Mouse (Mus musculus) testis, postnatal 10 days (tissue): ENCODE results near the gene Sipa1l3.
A peak's percentile ranks its signal among the peaks of the same experiment; 100 is the strongest.

Experiments used
- DNase-seq: peaks from one replicate; pipeline ENCODE4 v3.0.0; 2021; ENCODE audit warnings: low spot score

Gene Sipa1l3

GRCm38 (mm10) chr7:29518421-29519210 lies at the start of gene Sipa1l3:
Sipa1l3 (minus strand) TSS chr7:29518641.
- peak; percentile 96 for DNase-seq

GRCm38 (mm10) chr7:29563006-29563405 lies 44.6 kb upstream of the Sipa1l3 start:
- no peak for DNase-seq

GRCm38 (mm10) chr7:29561046-29561445 lies 42.6 kb upstream of the Sipa1l3 start:
- DNase-seq = no peak

- peak; percentile 59 for DNase-seq
These were observed 40.8 kb upstream of the Sipa1l3 start for GRCm38 (mm10) chr7:29559290-29559689.

GRCm38 (mm10) chr7:29558744-29559143 lies 40.3 kb upstream of the Sipa1l3 start:
- DNase-seq = no peak

GRCm38 (mm10) chr7:29556283-29556682 lies 37.8 kb upstream of the Sipa1l3 start:
- DNase-seq = no peak

GRCm38 (mm10) chr7:29555521-29555920 lies 37.1 kb upstream of the Sipa1l3 start:
- no peak for DNase-seq

- no peak for DNase-seq
These were observed 36.6 kb upstream of the Sipa1l3 start for GRCm38 (mm10) chr7:29555051-29555450.

GRCm38 (mm10) chr7:29550691-29551090 lies 32.2 kb upstream of the Sipa1l3 start:
- DNase-seq = no peak

- DNase-seq = no peak
These were observed 23.2 kb upstream of the Sipa1l3 start for GRCm38 (mm10) chr7:29541608-29542007.

- no peak for DNase-seq
These were observed 22.7 kb upstream of the Sipa1l3 start for GRCm38 (mm10) chr7:29541186-29541585.

GRCm38 (mm10) chr7:29540631-29541030 lies 22.2 kb upstream of the Sipa1l3 start:
- DNase-seq = no peak

GRCm38 (mm10) chr7:29523700-29524099 lies 5.3 kb upstream of the Sipa1l3 start:
- peak; percentile 88 for DNase-seq

GRCm38 (mm10) chr7:29521841-29522575 lies 3.6 kb upstream of the Sipa1l3 start:
- DNase-seq = peak; percentile 90

GRCm38 (mm10) chr7:29521365-29521764 lies 2.9 kb upstream of the Sipa1l3 start:
- DNase-seq = no peak

- DNase-seq = no peak
These were observed 2.4 kb upstream of the Sipa1l3 start for GRCm38 (mm10) chr7:29520794-29521193.

GRCm38 (mm10) chr7:29519211-29519550 lies 740 bp upstream of the Sipa1l3 start:
- DNase-seq = no peak

- no peak for DNase-seq
These were observed 404 bp downstream of the Sipa1l3 start for GRCm38 (mm10) chr7:29518054-29518420.

- DNase-seq = no peak
These were observed 1.3 kb downstream of the Sipa1l3 start for GRCm38 (mm10) chr7:29517178-29517577.

GRCm38 (mm10) chr7:29515652-29516051 lies 2.8 kb downstream of the Sipa1l3 start:
- DNase-seq = no peak

GRCm38 (mm10) chr7:29512729-29513128 lies 5.7 kb downstream of the Sipa1l3 start:
- no peak for DNase-seq

- no peak for DNase-seq
These were observed 6.7 kb downstream of the Sipa1l3 start for GRCm38 (mm10) chr7:29511598-29512275.

- no peak for DNase-seq
These were observed 9.9 kb downstream of the Sipa1l3 start for GRCm38 (mm10) chr7:29508522-29508921.
